Mouse (Mus musculus): ENCODE data around the gene Slc29a4.
A peak's percentile ranks its signal among the peaks of the same experiment; 100 is the strongest.

Gene Slc29a4

GRCm38 (mm10) chr5:142696865-142697264 is 4.6 kb downstream of the Slc29a4 start:
- no peak for DNase-seq (ENCODE audit: low spot score)

GRCm38 (mm10) chr5:142697742-142698141 is 5.4 kb downstream of the Slc29a4 start:
- no peak for DNase-seq (ENCODE audit: low spot score)

GRCm38 (mm10) chr5:142700842-142701589 is 8.7 kb downstream of the Slc29a4 start:
- peak; percentile 45 for DNase-seq (ENCODE audit: low spot score)

- no peak for DNase-seq (ENCODE audit: low spot score)
Measured at GRCm38 (mm10) chr5:142701651-142702510, 9.6 kb downstream of the Slc29a4 start.

GRCm38 (mm10) chr5:142702511-142703138 is 10.3 kb downstream of the Slc29a4 start:
- DNase-seq (ENCODE audit: low spot score), result no peak

- DNase-seq (ENCODE audit: low spot score), result no peak
Measured at GRCm38 (mm10) chr5:142703569-142703968, 11.3 kb downstream of the Slc29a4 start.

- no peak for DNase-seq (ENCODE audit: low spot score)
Measured at GRCm38 (mm10) chr5:142707709-142708108, 15.4 kb downstream of the Slc29a4 start.

- no peak for DNase-seq (ENCODE audit: low spot score)
Measured at GRCm38 (mm10) chr5:142709436-142709835, 17.1 kb downstream of the Slc29a4 start.

GRCm38 (mm10) chr5:142712373-142712772 is 20.1 kb downstream of the Slc29a4 start:
- DNase-seq (ENCODE audit: low spot score), result no peak

GRCm38 (mm10) chr5:142713966-142714365 is 21.7 kb downstream of the Slc29a4 start:
- DNase-seq (ENCODE audit: low spot score), result no peak

- DNase-seq (ENCODE audit: low spot score), result no peak
Measured at GRCm38 (mm10) chr5:142715059-142715458, 22.7 kb downstream of the Slc29a4 start.

- DNase-seq (ENCODE audit: low spot score), result no peak
Measured at GRCm38 (mm10) chr5:142716056-142716455, 23.7 kb downstream of the Slc29a4 start.

- peak; percentile 81 for DNase-seq (ENCODE audit: low spot score)
Measured at GRCm38 (mm10) chr5:142718037-142718436, 25.7 kb downstream of the Slc29a4 start.

GRCm38 (mm10) chr5:142718486-142718885 is 26.2 kb downstream of the Slc29a4 start:
- no peak for DNase-seq (ENCODE audit: low spot score)

- DNase-seq (ENCODE audit: low spot score), result peak; percentile 2
Measured at GRCm38 (mm10) chr5:142719897-142720296, 27.6 kb downstream of the Slc29a4 start.

GRCm38 (mm10) chr5:142723520-142724133 is 31.3 kb downstream of the Slc29a4 start:
- DNase-seq (ENCODE audit: low spot score), result peak; percentile 71

- no peak for DNase-seq (ENCODE audit: low spot score)
Measured at GRCm38 (mm10) chr5:142724265-142724664, 32.0 kb downstream of the Slc29a4 start.

- DNase-seq (ENCODE audit: low spot score), result no peak
Measured at GRCm38 (mm10) chr5:142726748-142727147, 34.4 kb downstream of the Slc29a4 start.

GRCm38 (mm10) chr5:142728301-142728700 is 36.0 kb downstream of the Slc29a4 start:
- DNase-seq (ENCODE audit: low spot score), result no peak

GRCm38 (mm10) chr5:142730295-142730694 is 38.0 kb downstream of the Slc29a4 start:
- no peak for DNase-seq (ENCODE audit: low spot score)

GRCm38 (mm10) chr5:142731916-142732315 is 39.6 kb downstream of the Slc29a4 start:
- DNase-seq (ENCODE audit: low spot score), result no peak

GRCm38 (mm10) chr5:142739941-142740340 is 47.6 kb downstream of the Slc29a4 start:
- DNase-seq (ENCODE audit: low spot score), result no peak

Data from urinary bladder, postnatal 14 days (tissue).